Mouse (Mus musculus) c-Kit-positive CD71-negative TER-119-negative erythroid progenitor cells, embryonic 14.5 days (primary cell): ENCODE data around the gene Nfib.

ENCODE experiments used
- DNase-seq: peaks from one replicate; pipeline ENCODE4 v3.0.0-alpha.2; 2013; ENCODE audit warnings: low read depth

Nfib gene

GRCm38 (mm10) chr4:82430802-82431201, 274.7 kb downstream of the Nfib start:
- DNase-seq: no peak

GRCm38 (mm10) chr4:82426224-82426623, 279.3 kb downstream of the Nfib start:
- DNase-seq: no peak

- no peak for DNase-seq
Measured at GRCm38 (mm10) chr4:82418241-82418640, 287.3 kb downstream of the Nfib start.

DNA sequence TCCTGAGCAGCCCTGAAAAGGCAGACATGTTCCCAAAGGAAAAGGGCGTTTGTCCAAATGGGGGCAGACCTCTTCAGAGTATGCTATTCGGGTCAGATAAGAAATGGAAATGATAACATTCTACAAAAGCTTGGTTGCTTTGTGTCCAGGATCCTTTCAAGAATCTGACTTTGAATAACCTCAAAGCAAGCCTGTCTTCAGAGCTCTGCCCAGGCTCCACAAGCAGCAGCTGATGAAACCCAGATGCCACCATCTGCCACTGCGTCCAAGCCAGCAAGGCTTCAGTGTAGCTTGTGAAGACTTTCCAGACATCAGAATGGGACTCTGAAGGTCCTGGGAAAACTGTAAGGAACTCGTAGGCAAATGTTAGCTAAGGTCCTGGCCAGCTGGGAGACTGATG, 289.7 kb downstream of the Nfib start:
- DNase-seq: no peak

DNA sequence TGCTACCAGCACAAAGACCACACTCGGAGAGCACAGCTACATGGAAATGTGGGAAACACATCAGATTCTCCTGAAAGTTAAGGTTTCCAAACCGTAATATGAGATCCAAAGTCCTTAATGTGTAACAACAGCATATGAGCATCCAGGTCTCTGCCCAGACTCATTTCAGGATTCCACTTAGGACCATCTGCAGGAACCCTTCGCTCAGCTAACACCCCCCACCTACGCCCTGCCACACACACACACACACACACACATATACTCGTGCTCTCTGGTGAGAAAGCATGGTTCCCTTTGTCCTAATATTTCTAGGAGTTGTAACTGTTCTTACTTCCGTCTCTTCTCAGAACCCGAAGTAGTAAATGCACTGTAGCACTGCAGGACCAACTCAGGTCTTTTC, 292.9 kb downstream of the Nfib start:
- DNase-seq: no peak

GRCm38 (mm10) chr4:82411965-82412364, 293.6 kb downstream of the Nfib start:
- DNase-seq: no peak

GRCm38 (mm10) chr4:82408463-82409404, 296.8 kb downstream of the Nfib start:
- DNase-seq: no peak

DNA sequence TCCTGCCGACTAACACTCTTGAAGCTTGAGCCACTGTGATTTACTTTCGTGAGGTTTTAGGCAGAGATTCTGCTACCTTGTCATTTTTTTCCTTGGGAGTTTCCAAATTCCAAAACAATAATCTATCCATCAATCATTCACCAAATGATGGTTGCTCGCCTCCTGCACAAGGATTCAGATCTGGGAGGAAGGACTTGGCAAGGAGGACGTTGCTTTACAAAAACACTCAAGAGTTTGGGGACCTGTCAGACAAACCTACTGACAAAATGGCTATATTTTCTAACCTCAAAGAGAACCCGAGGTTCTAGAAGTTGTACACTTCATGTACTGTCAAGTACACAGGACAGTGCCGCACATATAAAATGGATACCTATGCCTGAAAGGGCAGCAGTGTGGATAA, 299.0 kb downstream of the Nfib start:
- DNase-seq: no peak

DNA sequence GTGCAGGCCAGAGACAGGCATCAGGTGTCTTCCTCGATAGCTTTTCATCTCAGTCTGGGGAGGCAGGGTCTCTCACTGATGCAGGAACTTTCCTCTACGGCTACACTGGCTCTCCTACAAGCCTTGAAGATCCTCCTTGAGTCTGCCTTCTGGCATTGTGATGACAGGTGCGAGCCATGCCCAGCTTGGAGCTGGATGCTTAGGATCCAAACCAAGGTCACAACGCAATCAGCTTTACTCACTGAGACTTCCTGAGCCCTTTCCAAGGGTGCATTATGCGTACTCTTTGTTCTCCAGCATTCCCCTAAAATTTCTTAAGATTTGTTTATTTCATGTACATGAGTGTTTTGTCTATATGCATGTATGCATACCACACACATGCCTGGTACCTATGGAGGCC, 299.8 kb downstream of the Nfib start:
- no peak for DNase-seq

DNA sequence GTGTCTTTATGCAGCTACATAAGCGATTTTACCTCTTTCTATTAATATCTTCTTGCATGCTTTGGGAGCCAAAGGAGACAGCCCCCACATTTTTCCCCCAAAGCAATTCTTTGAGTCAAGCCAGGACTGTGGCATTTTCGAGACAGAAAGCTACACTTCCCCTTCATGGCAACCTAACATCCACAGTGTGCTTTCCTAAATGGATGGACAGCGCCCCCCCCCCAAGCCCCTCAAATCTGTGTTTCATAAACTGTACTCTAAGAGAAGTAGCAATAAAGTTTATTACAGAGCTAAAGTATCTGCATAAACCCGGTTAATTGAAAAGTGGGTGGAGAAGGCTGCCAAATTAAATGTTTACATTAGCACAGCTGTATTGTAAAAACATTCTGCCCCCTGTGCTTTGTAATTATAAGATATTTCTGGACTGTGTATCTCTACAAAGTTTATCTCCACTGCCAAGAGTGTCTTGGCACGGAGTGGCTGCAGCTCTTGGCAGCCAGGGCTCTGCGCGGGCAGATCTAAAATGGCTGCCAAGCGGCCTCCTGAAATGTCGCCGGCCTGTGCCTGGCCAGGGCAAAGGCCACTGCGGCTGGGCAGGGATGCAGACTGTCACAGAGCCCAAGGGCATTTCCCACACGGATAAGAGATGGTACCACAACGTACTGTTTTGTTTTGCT, 301.4 kb downstream of the Nfib start:
- DNase-seq: no peak

GRCm38 (mm10) chr4:82402666-82403065, 302.9 kb downstream of the Nfib start:
- DNase-seq: no peak

DNA sequence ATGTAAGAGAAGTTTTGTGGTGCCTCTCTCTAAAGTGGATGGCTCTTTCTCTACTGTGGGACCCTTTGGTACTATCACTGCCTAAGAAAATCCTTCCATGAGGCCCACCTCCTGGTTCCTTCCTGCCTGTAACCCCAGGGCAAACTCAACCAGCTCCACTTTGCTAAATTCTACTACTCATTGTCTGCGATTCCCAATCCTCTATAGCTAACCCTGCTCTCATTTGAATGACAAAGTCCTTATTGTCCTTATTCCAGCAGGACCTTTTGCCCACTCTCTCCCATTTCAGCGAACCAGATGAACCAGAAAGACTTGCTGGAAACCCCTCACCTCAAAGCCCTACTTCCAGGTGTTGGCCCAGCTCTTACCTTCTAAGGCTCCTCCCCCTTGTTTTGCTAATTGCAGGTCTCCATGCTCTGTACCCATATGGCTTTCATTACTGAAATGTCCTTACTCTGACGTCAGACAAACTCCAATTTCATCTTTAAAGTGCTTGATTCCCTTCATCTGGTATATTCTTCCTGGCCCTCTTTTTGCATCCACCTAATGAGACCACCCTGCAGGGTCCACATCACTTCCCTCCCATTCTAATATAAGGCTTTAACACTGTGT, 304.0 kb downstream of the Nfib start:
- no peak for DNase-seq

- no peak for DNase-seq
Measured at GRCm38 (mm10) chr4:82400536-82400935, 305.0 kb downstream of the Nfib start.

- DNase-seq: no peak
Measured at GRCm38 (mm10) chr4:82399406-82400380, 305.9 kb downstream of the Nfib start.

DNA sequence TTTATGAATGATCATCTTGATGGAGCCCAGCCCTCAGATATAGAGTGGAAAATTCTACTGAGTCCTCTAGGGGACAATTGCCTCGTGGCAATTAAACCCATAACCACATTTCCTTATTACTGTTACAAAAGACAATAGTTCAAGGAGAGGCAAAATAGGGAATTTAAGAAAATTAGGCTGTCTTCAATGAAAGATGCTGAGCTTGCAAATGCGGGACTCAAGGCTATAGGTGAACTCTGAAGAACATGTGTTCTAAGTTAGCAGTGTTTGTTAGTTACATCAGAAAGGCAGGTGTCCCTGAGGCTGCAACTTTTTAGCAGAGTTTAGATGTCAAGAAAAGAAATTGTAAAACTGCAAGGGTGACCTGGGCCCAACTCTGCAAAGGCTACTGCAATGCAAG, 307.3 kb downstream of the Nfib start:
- DNase-seq: no peak

- no peak for DNase-seq
Measured at GRCm38 (mm10) chr4:82396805-82397204, 308.7 kb downstream of the Nfib start.

- no peak for DNase-seq
Measured at GRCm38 (mm10) chr4:82396003-82396402, 309.5 kb downstream of the Nfib start.

DNA sequence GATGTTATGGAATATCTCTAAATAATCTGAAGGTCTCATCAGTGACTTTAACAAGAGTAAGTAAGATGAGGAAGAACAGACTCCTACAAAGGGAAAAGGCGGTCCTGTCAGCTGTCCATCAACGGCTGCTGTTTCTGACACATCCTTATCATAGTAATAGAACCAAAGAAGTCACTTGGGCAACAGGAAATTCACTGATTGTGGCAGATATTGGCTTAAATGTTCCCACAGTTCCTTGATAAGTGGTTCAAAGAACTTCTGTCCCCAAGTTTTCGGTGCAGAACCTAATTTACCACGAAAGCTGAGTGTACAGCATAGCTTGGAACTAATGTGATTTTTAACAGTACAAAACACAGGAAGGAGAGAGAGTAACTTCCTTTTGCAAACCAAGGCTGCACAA, 311.2 kb downstream of the Nfib start:
- DNase-seq: no peak

- no peak for DNase-seq
Measured at GRCm38 (mm10) chr4:82393021-82393420, 312.5 kb downstream of the Nfib start.

DNA sequence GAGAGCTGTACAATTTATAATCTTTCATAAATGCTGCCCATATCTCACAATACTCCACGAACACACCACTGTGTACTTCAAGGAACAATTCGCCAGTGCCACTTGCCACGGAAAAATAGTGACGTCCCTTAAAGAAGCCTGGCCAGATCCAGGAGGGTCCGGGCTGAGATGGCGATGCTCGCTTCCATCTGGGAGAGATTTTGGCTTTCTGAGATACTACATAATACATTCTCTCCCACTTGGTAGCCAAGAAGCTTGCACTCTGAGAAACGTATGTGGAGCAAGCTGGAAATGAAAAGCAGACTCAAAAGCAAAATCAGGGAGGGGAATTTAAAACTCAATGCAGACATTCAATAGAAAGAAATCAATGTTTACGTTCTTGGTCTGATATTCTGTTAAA, 313.1 kb downstream of the Nfib start:
- DNase-seq: no peak

DNA sequence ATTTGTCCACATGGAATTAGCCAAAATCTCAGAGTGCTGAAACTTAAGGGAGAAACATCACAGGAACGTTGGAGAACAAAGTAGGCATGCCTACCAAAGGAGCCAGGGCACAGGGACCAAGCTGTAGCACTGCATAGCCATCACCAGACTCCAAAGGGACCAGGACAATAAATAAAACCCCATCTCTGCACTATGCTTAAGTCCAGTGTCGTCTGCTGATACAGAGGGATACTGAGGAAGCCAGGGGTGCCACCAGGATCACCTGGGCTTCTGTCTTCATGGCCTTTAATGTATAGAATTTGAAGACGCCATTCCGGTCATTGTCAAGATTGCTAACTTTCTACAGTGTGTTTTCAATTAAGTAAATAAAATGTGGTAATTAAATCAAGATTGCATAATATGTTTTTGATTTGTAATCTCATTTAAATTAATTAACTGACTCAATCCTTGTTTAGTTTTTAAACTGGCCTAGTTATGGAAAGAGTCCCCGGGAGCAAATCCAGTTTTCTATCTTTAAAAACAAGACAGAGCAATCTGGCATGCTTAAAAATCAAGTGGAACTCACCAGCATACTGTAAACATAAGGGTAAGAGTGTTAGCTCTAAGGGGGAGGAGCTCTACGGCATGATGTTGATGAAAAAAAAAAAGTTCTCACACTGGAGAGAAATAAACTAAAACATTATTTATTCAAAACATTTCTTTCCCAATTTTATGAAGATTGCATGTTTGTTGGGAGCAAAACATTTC, 313.7 kb downstream of the Nfib start:
- DNase-seq: no peak
